Mouse (Mus musculus) kidney, adult 2 months (tissue): ENCODE measurements around the gene Rcor3. TPM values are rescaled to one million over a fixed set of nuclear protein-coding genes. Genes with fewer than 3 reads are reported as not detected.

Experiments used
- DNase-seq: peaks from one replicate; pipeline ENCODE4 v3.0.0; 2021
- H3K27ac ChIP-seq: fragments of 200-500 bp; 2 replicates; pipeline ENCODE4 v1.5.1; 2012; ENCODE audit warnings: low read depth, low read length, control low read depth, inconsistent platforms; ENCODE audit not compliant: insufficient read depth
- H3K27me3 ChIP-seq: fragments of 200-500 bp; replicated peaks from 2 replicates; pipeline ENCODE4 v1.6.1; 2012; ENCODE audit warnings: mild to moderate bottlenecking, moderate library complexity, low read length, inconsistent platforms; ENCODE audit not compliant: control insufficient read depth, insufficient read depth
- H3K36me3 ChIP-seq: fragments of 200-500 bp; 2 replicates; pipeline ENCODE4 v1.6.1; 2012; ENCODE audit warnings: mild to moderate bottlenecking, moderate library complexity, low read length, inconsistent platforms; ENCODE audit not compliant: control insufficient read depth, insufficient read depth
- H3K4me1 ChIP-seq: fragments of 200-500 bp; 2 replicates; pipeline ENCODE4 v1.6.1; 2011; ENCODE audit warnings: low read length; ENCODE audit not compliant: control insufficient read depth, insufficient read depth
- H3K4me3 ChIP-seq: fragments of 200-500 bp; 2 replicates; pipeline ENCODE4 v1.5.1; 2011; ENCODE audit warnings: mild to moderate bottlenecking, low read depth, low read length, control low read depth; ENCODE audit not compliant: insufficient read depth
- CTCF ChIP-seq: fragments of 200-500 bp; conservative IDR thresholded peaks from 2 replicates; pipeline ENCODE4 v1.5.1; 2011; ENCODE audit warnings: low read depth, mild to moderate bottlenecking, control low read depth, low read length, moderate library complexity, mixed read lengths; ENCODE audit not compliant: insufficient read depth, insufficient read length
- POLR2A ChIP-seq: fragments of 200-500 bp; IDR thresholded peaks from one replicate; pipeline ENCODE4 v1.6.1; 2011; ENCODE audit warnings: low read depth, low read length, control low read depth
- WGBS: fragments of 180-500 bp; shearing (Covaris S2); methylation state at CpG from one replicate; pipeline ENCODE4 v1.1.7; 2018; 5-methylcytosine and 5-hydroxymethylcytosine counted together
- polyA plus RNA-seq: library from polyadenylated mRNA; depleted of rRNA; stranded (reverse); fragments of >200 nt; gene quantifications from 2 replicates; pipeline ENCODE4 v1.2.3, GENCODE M21; 2012

The Rcor3 gene
- polyA plus RNA-seq, 1 experiment, result 31.1 TPM

DNA sequence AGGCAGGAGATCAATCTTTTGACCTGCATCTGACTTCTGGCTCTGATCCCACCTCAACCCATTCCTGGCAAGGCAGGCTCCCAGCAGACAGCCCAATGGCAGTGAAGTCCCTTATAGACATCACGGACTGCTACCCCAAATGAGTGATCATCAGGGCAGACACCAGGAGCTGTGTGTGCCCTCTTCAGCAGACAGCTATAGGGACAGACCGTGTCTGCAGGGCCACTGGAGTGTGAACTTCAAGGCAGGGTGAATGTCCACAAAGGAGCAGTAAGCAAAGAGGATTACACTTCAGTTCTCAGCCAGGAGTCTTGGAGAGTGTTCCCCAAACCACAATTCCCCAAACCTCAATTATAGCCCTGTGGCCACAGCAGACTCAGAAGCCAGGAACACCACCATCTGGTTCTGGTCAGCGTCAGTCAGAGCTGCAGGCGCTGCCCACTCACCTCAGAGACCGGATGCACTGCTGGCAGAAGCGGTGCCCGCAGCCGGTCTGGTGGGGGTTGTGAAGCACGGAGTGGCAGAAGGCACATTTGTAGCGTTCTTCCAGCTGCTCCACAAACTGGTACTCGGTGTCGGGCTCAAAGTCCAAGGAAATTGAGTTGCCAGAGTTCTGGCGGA, 67.8 kb downstream of the Rcor3 start:
- peak; percentile 87 for DNase-seq
- Histone ChIP-seq H3K36me3 (peaks cover 2% of the 10 kb centered on the region; the same call in 1 of the 2 replicates), H3K4me3 (peak overlapping the region; percentile 0; the same call in 1 of the 2 replicates), H3K27me3 (no peaks in the 10 kb centered on the region), H3K27ac (peak overlapping the region; percentile 61), H3K4me1 (peaks cover 17% of the 10 kb centered on the region)
- 11% methylated on average over 13 of the region's 13 CpGs for WGBS
- no peak for TF ChIP-seq POLR2A
- no peak for TF ChIP-seq CTCF

GRCm38 (mm10) chr1:192068188-192068587, 69.7 kb downstream of the Rcor3 start:
- 62% methylated on average over 2 of the region's 2 CpGs for WGBS
- H3K36me3 ChIP-seq, result peaks cover 3% of the 10 kb centered on the region; the same call in 1 of the 2 replicates

GRCm38 (mm10) chr1:192066956-192067355, 70.9 kb downstream of the Rcor3 start:
- peaks cover 14% of the 10 kb centered on the region for H3K4me1 ChIP-seq
- H3K27ac ChIP-seq, result no peak overlapping the region
- WGBS, result 96% methylated on average over 3 of the region's 3 CpGs
- H3K36me3 ChIP-seq, result peaks cover 3% of the 10 kb centered on the region; the same call in 1 of the 2 replicates
- H3K27me3 ChIP-seq, result no peaks in the 10 kb centered on the region
- TF ChIP-seq CTCF (no peak), POLR2A (no peak)
- no peak for DNase-seq
- no peak overlapping the region for H3K4me3 ChIP-seq

More at GRCm38 (mm10) chr1:192068188-192068587, 69.7 kb downstream of the Rcor3 start:
- Histone ChIP-seq H3K4me3 (no peak overlapping the region), H3K27ac (no peak overlapping the region), H3K4me1 (peaks cover 14% of the 10 kb centered on the region), H3K27me3 (no peaks in the 10 kb centered on the region)
- DNase-seq, result no peak
- no peak for TF ChIP-seq CTCF
- TF ChIP-seq POLR2A, result no peak

DNA sequence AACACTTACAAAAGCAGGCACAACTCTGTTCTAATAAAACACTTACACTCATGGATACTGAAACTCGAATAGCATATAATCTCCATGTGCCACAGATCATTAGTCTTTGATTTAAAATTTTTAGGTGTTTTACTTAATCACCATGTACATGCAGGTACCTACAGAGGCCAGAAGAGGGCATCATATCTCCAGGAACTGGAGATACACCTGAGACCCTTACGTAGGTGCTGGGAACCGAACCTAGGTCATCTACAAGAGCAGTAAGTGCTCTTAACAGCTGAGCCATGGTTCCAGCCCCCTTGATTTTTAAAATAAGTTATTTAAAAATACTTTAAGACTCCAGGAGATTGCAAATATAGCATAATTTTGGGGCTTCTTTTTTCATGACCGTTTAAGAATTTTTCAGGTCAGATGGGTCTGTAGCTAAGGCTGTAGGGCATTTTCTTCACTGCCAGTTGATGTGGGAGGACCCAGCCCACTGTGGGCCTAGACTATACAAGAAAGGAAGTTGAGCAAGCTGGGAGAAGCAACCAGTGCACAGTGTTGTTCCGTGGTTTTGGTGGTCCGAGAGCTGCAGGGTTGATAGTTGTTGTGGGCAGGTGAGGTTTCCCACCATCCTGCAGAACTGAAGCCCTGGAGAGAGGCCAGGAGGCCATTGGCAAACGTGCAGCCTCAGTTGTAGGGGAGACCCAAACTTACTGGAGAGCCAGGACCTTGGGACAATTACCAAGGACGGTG, 74.5 kb downstream of the Rcor3 start:
- no peaks in the 10 kb centered on the region for H3K4me1 ChIP-seq
- TF ChIP-seq CTCF (peak; percentile 38), POLR2A (no peak)
- no peak for DNase-seq
- no peaks in the 10 kb centered on the region for H3K27me3 ChIP-seq
- peaks cover 3% of the 10 kb centered on the region; the same call in 1 of the 2 replicates for H3K36me3 ChIP-seq
- no peak overlapping the region for H3K27ac ChIP-seq
- H3K4me3 ChIP-seq, result no peak overlapping the region
- WGBS, result 96% methylated on average over 8 of the region's 8 CpGs

DNA sequence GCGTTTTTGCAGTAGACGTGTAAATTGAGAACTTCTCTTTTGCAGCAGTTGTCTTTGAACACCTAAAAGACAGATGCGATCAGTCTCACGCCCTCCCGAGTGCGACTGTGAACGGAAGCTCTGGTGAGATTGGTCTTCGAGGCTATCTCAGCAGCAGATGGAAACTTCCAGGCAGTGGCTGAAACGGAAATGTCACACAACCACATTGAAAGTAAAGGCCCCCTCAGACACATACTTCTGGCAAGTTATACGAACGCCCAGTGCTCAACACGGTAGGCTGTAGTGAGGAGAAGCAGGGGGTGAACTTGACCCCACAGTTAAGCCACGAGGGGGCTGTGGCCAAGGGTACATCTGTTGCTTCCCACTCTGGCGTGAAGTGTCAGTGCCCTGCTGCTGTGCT, 75.2 kb downstream of the Rcor3 start:
- no peaks in the 10 kb centered on the region for H3K27me3 ChIP-seq
- TF ChIP-seq CTCF (no peak), POLR2A (no peak)

GRCm38 (mm10) chr1:192061666-192062306, 76.1 kb downstream of the Rcor3 start:
- Histone ChIP-seq H3K4me3 (no peak overlapping the region), H3K4me1 (no peaks in the 10 kb centered on the region), H3K36me3 (peaks cover 5% of the 10 kb centered on the region; the same call in 1 of the 2 replicates), H3K27me3 (no peaks in the 10 kb centered on the region), H3K27ac (no peak overlapping the region)
- TF ChIP-seq POLR2A (no peak), CTCF (no peak)
- WGBS, result 43% methylated on average over 4 of the region's 4 CpGs
- DNase-seq, result peak; percentile 54

More for the DNA sequence above, 75.2 kb downstream of the Rcor3 start:
- Histone ChIP-seq H3K36me3 (peaks cover 3% of the 10 kb centered on the region; the same call in 1 of the 2 replicates), H3K4me1 (no peaks in the 10 kb centered on the region), H3K4me3 (no peak overlapping the region), H3K27ac (no peak overlapping the region)
- DNase-seq, result no peak
- WGBS, result 85% methylated on average over 14 of the region's 14 CpGs

- H3K4me1 ChIP-seq, result no peaks in the 10 kb centered on the region
- DNase-seq, result no peak
- TF ChIP-seq CTCF, result no peak
- no peak for TF ChIP-seq POLR2A
- H3K36me3 ChIP-seq, result peaks cover 3% of the 10 kb centered on the region; the same call in 1 of the 2 replicates
- no peak overlapping the region for H3K27ac ChIP-seq
- 92% methylated on average over 10 of the region's 10 CpGs for WGBS
- H3K27me3 ChIP-seq, result no peaks in the 10 kb centered on the region
- no peak overlapping the region for H3K4me3 ChIP-seq
Observed at GRCm38 (mm10) chr1:192058911-192059310, 79.0 kb downstream of the Rcor3 start.
